Mouse (Mus musculus) embryonic facial prominence, embryonic 13.5 days (tissue): ENCODE data around the gene Trim42. TPM values are rescaled to one million over a fixed set of nuclear protein-coding genes. Genes with fewer than 3 reads are reported as not detected.

Experiments
- ATAC-seq: fragments of 200-750 bp; cut with Nextera tagmentation; 2 replicates; pipeline ENCODE4 v1.8.0; 2017; ENCODE audit warnings: low read depth; ENCODE audit not compliant: insufficient number of reproducible peaks, insufficient read depth, low FRiP score, low TSS enrichment
- H3K27ac ChIP-seq: fragments of 300-500 bp; sonication (generic); 2 replicates; pipeline ENCODE4 v1.5.1; 2015; ENCODE audit warnings: moderate library complexity, mild to moderate bottlenecking, inconsistent platforms
- H3K27me3 ChIP-seq: fragments of 300-500 bp; sonication (generic); 2 replicates; pipeline ENCODE4 v1.6.1; 2015; ENCODE audit warnings: mild to moderate bottlenecking, inconsistent platforms
- H3K36me3 ChIP-seq: fragments of 300-500 bp; sonication (generic); 2 replicates; pipeline ENCODE4 v1.6.1; 2015; ENCODE audit warnings: mild to moderate bottlenecking, inconsistent platforms
- H3K4me1 ChIP-seq: fragments of 300-500 bp; sonication (generic); 2 replicates; pipeline ENCODE4 v1.6.1; 2015; ENCODE audit warnings: inconsistent platforms
- H3K4me2 ChIP-seq: fragments of 300-500 bp; sonication (generic); 2 replicates; pipeline ENCODE4 v1.6.1; 2015; ENCODE audit warnings: moderate library complexity, mild to moderate bottlenecking, inconsistent platforms
- H3K4me3 ChIP-seq: fragments of 300-500 bp; sonication (generic); 2 replicates; pipeline ENCODE4 v1.5.1; 2015; ENCODE audit warnings: mild to moderate bottlenecking, inconsistent platforms
- H3K9ac ChIP-seq: fragments of 300-500 bp; sonication (generic); 2 replicates; pipeline ENCODE4 v1.6.1; 2015; ENCODE audit warnings: mild to moderate bottlenecking, inconsistent platforms
- H3K9me3 ChIP-seq: fragments of 300-500 bp; sonication (generic); 2 replicates; pipeline ENCODE4 v1.6.1; 2016; ENCODE audit warnings: inconsistent platforms
- WGBS: fragments of 180-500 bp; shearing (Covaris S2); methylation state at CpG from one replicate; pipeline ENCODE4 v1.1.7; 2015; ENCODE audit warnings: mixed read lengths; 5-methylcytosine and 5-hydroxymethylcytosine counted together
- polyA plus RNA-seq: library from polyadenylated mRNA; unstranded; fragments of >200 nt; fragmentation: Nextera tagmentation; extraction: Ambion mirVana; gene quantifications from 2 replicates; pipeline ENCODE4 v1.2.1, GENCODE M21; 2015

The Trim42 gene
- polyA plus RNA-seq: not detected in 2 replicates

DNA sequence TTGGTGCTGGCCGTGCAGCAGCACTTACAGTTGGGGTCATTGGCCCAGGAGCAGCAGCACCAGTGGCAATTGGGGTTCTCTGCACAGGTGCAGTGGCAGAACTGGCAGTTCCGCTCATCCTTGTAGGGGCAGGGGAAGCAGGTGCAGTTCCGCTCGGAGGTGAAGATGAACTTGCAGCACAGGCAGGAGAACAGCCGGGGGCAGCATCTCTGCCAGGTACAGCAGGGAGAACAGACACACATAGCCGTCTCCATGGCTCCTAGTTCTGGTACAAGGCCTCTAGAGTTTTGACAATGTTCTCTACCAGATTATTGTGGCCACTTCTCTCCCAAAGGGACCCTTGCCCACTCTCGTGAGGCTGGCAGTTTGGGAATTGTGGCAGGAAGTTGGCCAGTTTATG, at the start of gene Trim42:
Trim42 (minus strand) TSS at position 368 of the 400 bp plus-strand sequence.
- Histone ChIP-seq H3K36me3 (no peaks in the 10 kb centered on the region), H3K27me3 (no peaks in the 10 kb centered on the region), H3K4me2 (no peak within 1 kb of the TSS), H3K9me3 (no peaks in the 10 kb centered on the region), H3K27ac (no peak within 1 kb of the TSS), H3K9ac (no peak within 1 kb of the TSS), H3K4me3 (no peak within 1 kb of the TSS), H3K4me1 (no peaks in the 10 kb centered on the region)
- ATAC-seq: no peak
- WGBS: 90% methylated on average over 7 of the region's 7 CpGs

DNA sequence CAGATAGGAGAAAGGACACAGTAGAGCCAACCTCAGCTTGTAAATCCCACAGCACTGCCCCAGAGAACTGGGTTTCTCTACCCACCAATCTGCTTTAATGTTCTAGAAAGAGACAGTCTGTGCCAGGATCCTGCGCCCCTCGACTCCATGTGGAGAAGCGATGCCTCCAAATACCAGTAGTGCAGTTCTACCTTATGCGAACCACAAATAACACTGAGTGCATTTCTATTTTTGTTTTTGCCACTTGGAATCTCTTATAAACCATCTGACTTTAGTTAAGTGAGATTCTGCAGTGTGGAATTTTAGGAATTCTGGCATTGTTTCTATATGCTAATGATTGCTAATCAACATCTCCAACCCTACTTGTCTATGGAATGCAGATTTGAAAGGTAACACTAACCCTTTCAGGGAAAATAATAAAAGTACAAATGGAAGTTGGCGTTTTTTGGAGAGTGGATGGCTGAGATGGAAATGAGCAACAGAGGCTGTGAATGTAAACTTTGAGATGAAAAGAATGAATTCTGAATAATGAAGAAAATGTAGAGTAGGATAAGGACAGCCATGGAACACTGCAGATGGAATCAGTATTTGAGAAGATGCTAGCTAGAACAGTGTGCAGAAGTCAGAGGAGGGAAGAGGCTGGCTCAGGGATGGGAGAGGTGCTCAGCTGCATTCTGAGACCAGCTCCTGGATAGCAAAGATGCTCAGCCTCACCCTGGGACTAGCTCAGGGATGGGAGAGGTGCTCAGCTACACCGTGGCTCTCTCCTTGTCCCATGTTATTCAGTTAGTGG, 45.3 kb upstream of the Trim42 start:
- Histone ChIP-seq H3K36me3 (no peaks in the 10 kb centered on the region), H3K9ac (no peak overlapping the region), H3K4me1 (no peaks in the 10 kb centered on the region), H3K27ac (no peak overlapping the region), H3K9me3 (no peaks in the 10 kb centered on the region), H3K27me3 (no peaks in the 10 kb centered on the region), H3K4me2 (no peak overlapping the region), H3K4me3 (no peak overlapping the region)
- no peak for ATAC-seq
- 55% methylated on average over 6 of the region's 6 CpGs for WGBS

DNA sequence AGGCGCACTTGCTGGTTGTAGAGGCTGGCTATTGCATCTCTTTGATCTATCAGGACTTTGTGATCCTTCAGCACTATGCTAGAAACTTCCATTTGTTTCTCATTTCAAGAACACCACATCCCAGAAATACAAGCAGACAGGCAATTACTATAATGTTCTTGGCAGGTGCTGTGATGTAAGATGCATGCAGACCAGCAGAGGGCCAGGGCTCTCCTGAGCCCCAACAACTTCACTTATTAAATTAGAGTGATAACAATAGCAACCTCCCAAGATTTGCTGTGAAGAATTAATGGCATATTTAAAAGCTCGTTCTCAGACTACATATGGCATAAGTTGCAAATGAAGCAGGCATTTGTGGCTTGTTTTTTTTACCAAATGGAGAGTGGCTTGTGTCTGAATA, 38.4 kb upstream of the Trim42 start:
- Histone ChIP-seq H3K4me1 (0 out of 2 replicates have a peak, but pooled peaks cover 3% of the 10 kb centered on the region), H3K4me3 (no peak overlapping the region), H3K4me2 (no peak overlapping the region), H3K27me3 (no peaks in the 10 kb centered on the region; the same call in 1 of the 2 replicates), H3K36me3 (no peaks in the 10 kb centered on the region), H3K9me3 (no peaks in the 10 kb centered on the region), H3K9ac (no peak overlapping the region), H3K27ac (no peak overlapping the region)
- ATAC-seq: no peak
- WGBS: 52% methylated on average over 2 of the region's 2 CpGs

- no peaks in the 10 kb centered on the region for H3K36me3 ChIP-seq
- WGBS: 78% methylated on average over 6 of the region's 6 CpGs
- no peak for ATAC-seq
- no peak overlapping the region for H3K9ac ChIP-seq
- H3K4me3 ChIP-seq: no peak overlapping the region
- no peaks in the 10 kb centered on the region for H3K27me3 ChIP-seq
- no peaks in the 10 kb centered on the region for H3K4me1 ChIP-seq
- no peak overlapping the region for H3K4me2 ChIP-seq
- no peaks in the 10 kb centered on the region for H3K9me3 ChIP-seq
- no peak overlapping the region for H3K27ac ChIP-seq
These were observed 13.3 kb downstream of the Trim42 start for GRCm38 (mm10) chr9:97356441-97356840.

- H3K4me3 ChIP-seq: no peak overlapping the region
- no peak overlapping the region for H3K27ac ChIP-seq
- no peaks in the 10 kb centered on the region for H3K36me3 ChIP-seq
- no peak overlapping the region for H3K4me2 ChIP-seq
- H3K9ac ChIP-seq: no peak overlapping the region
- no peaks in the 10 kb centered on the region for H3K9me3 ChIP-seq
- H3K4me1 ChIP-seq: peaks cover 3% of the 10 kb centered on the region; the same call in 1 of the 2 replicates
- 77% methylated on average over 12 of the region's 12 CpGs for WGBS
- no peaks in the 10 kb centered on the region for H3K27me3 ChIP-seq
- no peak for ATAC-seq
These were observed 24.9 kb downstream of the Trim42 start for GRCm38 (mm10) chr9:97344767-97345297.

DNA sequence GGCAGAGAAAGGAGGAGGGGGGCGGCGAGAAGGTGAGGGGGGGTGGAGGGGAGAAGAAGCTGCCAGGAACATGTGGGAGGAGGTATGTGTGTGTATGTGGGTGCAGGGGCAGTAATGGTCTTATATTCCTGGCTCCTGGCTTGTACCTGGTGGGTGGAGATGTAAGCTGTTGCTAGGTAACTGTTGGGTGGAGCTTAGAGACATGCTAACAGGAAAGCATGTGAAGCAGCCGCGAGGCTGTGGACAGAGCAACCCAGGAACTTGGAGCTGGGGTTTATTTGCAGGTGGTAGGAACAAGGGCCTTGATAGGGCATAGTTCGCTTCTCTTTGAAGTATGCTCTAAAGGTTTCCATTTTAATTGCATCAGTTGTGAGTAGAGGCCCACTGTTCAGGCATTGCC, 28.0 kb downstream of the Trim42 start:
- H3K9me3 ChIP-seq: no peaks in the 10 kb centered on the region
- no peak overlapping the region for H3K9ac ChIP-seq
- no peak overlapping the region for H3K4me3 ChIP-seq
- H3K4me2 ChIP-seq: no peak overlapping the region
- ATAC-seq: peak; percentile 52; the same call in 1 of the 2 replicates
- no peak overlapping the region for H3K27ac ChIP-seq
- no peaks in the 10 kb centered on the region for H3K27me3 ChIP-seq
- peaks cover 3% of the 10 kb centered on the region; the same call in 1 of the 2 replicates for H3K4me1 ChIP-seq
- H3K36me3 ChIP-seq: no peaks in the 10 kb centered on the region
- WGBS: 69% methylated on average over 5 of the region's 5 CpGs

DNA sequence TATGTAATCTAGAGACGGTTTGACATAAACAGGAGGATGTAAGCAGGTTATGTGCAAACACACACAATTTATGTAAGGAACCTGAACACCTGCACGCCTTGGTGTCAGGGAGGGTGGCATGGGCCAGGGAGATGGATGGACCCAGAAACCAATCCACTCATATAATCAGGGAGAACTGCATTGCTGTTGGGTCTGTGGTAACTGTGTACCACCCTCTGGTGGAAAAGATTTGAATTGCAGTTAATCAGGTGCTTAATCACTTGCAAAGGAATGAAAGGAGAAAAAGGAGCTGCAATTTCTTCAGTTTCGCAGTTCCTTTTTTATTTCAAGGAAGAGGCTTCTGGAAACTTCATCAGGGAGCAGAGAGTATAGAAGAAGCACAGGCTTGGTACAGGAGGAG, 46.9 kb downstream of the Trim42 start:
- Histone ChIP-seq H3K9me3 (no peaks in the 10 kb centered on the region), H3K4me1 (no peaks in the 10 kb centered on the region), H3K4me3 (no peak overlapping the region), H3K36me3 (no peaks in the 10 kb centered on the region), H3K27me3 (no peaks in the 10 kb centered on the region), H3K9ac (no peak overlapping the region), H3K27ac (no peak overlapping the region), H3K4me2 (no peak overlapping the region)
- ATAC-seq: no peak
- 68% methylated on average over 3 of the region's 3 CpGs for WGBS

DNA sequence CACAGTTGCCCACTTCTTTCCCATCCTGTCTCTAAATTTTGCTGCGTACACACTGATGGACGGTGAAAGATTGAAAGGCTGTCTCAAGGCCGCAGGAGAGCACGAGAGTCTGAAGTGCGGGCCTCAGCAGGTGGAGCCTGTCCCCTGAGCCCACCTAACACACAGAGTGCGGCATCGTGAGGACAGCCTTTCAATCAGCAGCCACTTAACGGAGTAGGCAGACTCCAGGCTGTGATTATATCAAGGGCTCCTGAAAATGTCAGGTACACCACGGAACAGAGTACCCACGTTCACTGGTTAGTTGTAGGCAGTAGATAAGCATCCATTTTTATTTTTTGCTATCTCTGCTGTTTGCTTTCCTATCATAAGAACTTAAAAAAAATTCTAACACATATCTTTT, 47.6 kb downstream of the Trim42 start:
- no peaks in the 10 kb centered on the region for H3K9me3 ChIP-seq
- ATAC-seq: no peak
- no peak overlapping the region for H3K9ac ChIP-seq
- no peak overlapping the region for H3K4me2 ChIP-seq
- H3K27me3 ChIP-seq: no peaks in the 10 kb centered on the region
- H3K27ac ChIP-seq: no peak overlapping the region
- H3K4me3 ChIP-seq: no peak overlapping the region
- 80% methylated on average over 10 of the region's 10 CpGs for WGBS
- no peaks in the 10 kb centered on the region for H3K36me3 ChIP-seq
- H3K4me1 ChIP-seq: no peaks in the 10 kb centered on the region

GRCm38 (mm10) chr9:97315421-97316055, 54.2 kb downstream of the Trim42 start:
- Histone ChIP-seq H3K27me3 (no peaks in the 10 kb centered on the region), H3K9me3 (no peaks in the 10 kb centered on the region), H3K4me1 (no peaks in the 10 kb centered on the region), H3K4me2 (no peak overlapping the region), H3K9ac (no peak overlapping the region), H3K4me3 (no peak overlapping the region), H3K36me3 (no peaks in the 10 kb centered on the region), H3K27ac (no peak overlapping the region)
- WGBS: 69% methylated on average over 10 of the region's 10 CpGs
- ATAC-seq: peak; percentile 20; the same call in 1 of the 2 replicates

- H3K4me3 ChIP-seq: no peak overlapping the region
- 82% methylated on average over 7 of the region's 7 CpGs for WGBS
- H3K4me1 ChIP-seq: no peaks in the 10 kb centered on the region
- no peak for ATAC-seq
- H3K9me3 ChIP-seq: no peaks in the 10 kb centered on the region
- no peaks in the 10 kb centered on the region for H3K27me3 ChIP-seq
- H3K9ac ChIP-seq: no peak overlapping the region
- no peaks in the 10 kb centered on the region for H3K36me3 ChIP-seq
- no peak overlapping the region for H3K4me2 ChIP-seq
- H3K27ac ChIP-seq: no peak overlapping the region
These were observed 58.1 kb downstream of the Trim42 start for GRCm38 (mm10) chr9:97311614-97312013.

- Histone ChIP-seq H3K4me1 (no peaks in the 10 kb centered on the region), H3K9me3 (no peaks in the 10 kb centered on the region), H3K27ac (no peak overlapping the region), H3K4me3 (no peak overlapping the region), H3K9ac (no peak overlapping the region), H3K4me2 (no peak overlapping the region), H3K27me3 (no peaks in the 10 kb centered on the region), H3K36me3 (no peaks in the 10 kb centered on the region)
- ATAC-seq: no peak
- WGBS: 85% methylated on average over 7 of the region's 7 CpGs
These were observed 60.2 kb downstream of the Trim42 start for GRCm38 (mm10) chr9:97309509-97310053.
